Mouse (Mus musculus) liver, embryonic 11.5 days (tissue): ENCODE data around the gene Klhdc2. TPM values are rescaled to one million over a fixed set of nuclear protein-coding genes. Genes with fewer than 3 reads are reported as not detected.

Experiments
- polyA plus RNA-seq: library from polyadenylated mRNA; unstranded; fragments of >200 nt; fragmentation: Nextera tagmentation; extraction: Ambion mirVana; gene quantifications from 2 replicates; pipeline ENCODE4 v1.2.1, GENCODE M21; 2014

The Klhdc2 gene
- polyA plus RNA-seq, 1 experiment from 2014 or later = 146 TPM

Other genes with a start within 250 kb of the Klhdc2 start
- 1,745 and 1,937 TPM in 2 replicates for gene Rps29, start 137.5 kb upstream of the Klhdc2 start, polyA plus RNA-seq
- 28.5 and 33.5 TPM in 2 replicates for gene Lrr1, start 127.9 kb upstream of the Klhdc2 start, polyA plus RNA-seq
- gene Rpl36al, start 112.6 kb upstream of the Klhdc2 start, polyA plus RNA-seq = 999 and 1,044 TPM in 2 replicates
- 44.9 and 50.7 TPM in 2 replicates for gene Mgat2, start 112.5 kb upstream of the Klhdc2 start, polyA plus RNA-seq
- gene Gm49383, start 99.6 kb upstream of the Klhdc2 start, polyA plus RNA-seq = 28.6 and 29.8 TPM in 2 replicates
- gene Dnaaf2, start 98.3 kb upstream of the Klhdc2 start, polyA plus RNA-seq = 12.2 and 14.0 TPM in 2 replicates
- 35.5 and 37.9 TPM in 2 replicates for gene Gm49384, start 92.4 kb upstream of the Klhdc2 start, polyA plus RNA-seq
- gene Pole2, start 68.5 kb upstream of the Klhdc2 start, polyA plus RNA-seq = 42.5 and 46.9 TPM in 2 replicates
- gene Klhdc1, start 55.5 kb upstream of the Klhdc2 start, polyA plus RNA-seq = 5.7 and 5.8 TPM in 2 replicates
- 74.7 and 81.7 TPM in 2 replicates for gene Nemf, start 60.5 kb downstream of the Klhdc2 start, polyA plus RNA-seq
- 65.1 and 68.1 TPM in 2 replicates for gene Arf6, start 75.5 kb downstream of the Klhdc2 start, polyA plus RNA-seq
- gene Gm9887, start 75.8 kb downstream of the Klhdc2 start, polyA plus RNA-seq = 1.3 and 1.7 TPM in 2 replicates